12 mouse cellular contexts compared by ENCODE assay signal in the genomic region with DNA sequence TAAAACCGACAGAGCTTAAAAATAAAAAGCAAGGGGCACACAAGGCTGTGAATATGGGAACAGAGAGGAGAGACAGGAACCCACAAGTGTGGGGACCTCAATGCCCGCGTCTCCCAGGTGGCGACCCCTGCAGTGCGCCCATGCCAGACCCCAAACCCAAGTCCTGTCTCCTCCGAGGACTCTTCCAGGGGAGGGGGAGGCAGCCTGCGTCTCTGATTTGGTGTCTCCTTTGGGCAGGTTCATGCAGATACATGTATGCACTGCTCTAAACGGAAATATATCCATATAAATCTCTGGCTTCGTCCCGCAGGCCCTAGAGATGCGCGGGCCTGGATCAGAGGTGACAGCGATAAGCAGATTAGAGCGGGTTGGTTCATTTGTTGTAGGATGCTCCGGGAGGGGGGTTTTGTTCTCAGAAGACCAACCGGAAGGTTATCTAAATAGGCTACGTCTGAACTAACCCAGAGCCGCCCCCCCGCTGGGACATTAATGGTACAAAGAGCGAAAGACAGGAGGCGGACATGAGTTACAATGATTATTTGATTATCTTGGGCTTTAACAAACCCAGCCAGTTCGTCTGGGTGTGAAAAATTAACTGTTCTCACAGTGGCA.
DNase-seq lines count a peak whose midpoint lies in the region; ATAC-seq lines count a peak whose summit lies in the region.
"Had no signal": no experiment of that assay in that cellular context is flagged by ENCODE, and none has a peak within 500 bp of the region (broad histone marks: within the 10 kb centered on the region; RNA-seq: fewer than 3 reads in every experiment).

No protein-coding gene starts in this region.

- no peaks in the 10 kb centered on the region for H3K9me3 ChIP-seq in forebrain, embryonic 10.5 days
- H3K9me3 ChIP-seq in forebrain, embryonic 14.5 days (replicated peaks; ENCODE audit: control insufficient read depth, low read length) = no peaks in the 10 kb centered on the region
- H3K9me3 ChIP-seq in hindbrain, embryonic 14.5 days (ENCODE audit: control insufficient read depth, low read length) = no peaks in the 10 kb centered on the region
- H3K9me3 ChIP-seq in midbrain, embryonic 16.5 days (replicated peaks; ENCODE audit: control insufficient read depth, low read length, poor library complexity, severe bottlenecking) = no peaks in the 10 kb centered on the region

- DNase-seq in forebrain, embryonic 10.5 days (ENCODE audit: extremely low spot score, low spot score) = no peak
- no peak for DNase-seq in forebrain, embryonic 14.5 days (ENCODE audit: low spot score)
- peak; percentile 57 for DNase-seq in ZHBTc4 (ENCODE audit: low read depth, low spot score)
- no peak for DNase-seq in hindbrain, embryonic 14.5 days (ENCODE audit: low spot score)
- no peak for DNase-seq in c-Kit-positive CD71-positive TER-119-positive erythroid progenitor cells, embryonic 14.5 days (ENCODE audit: low spot score)
- DNase-seq in spleen, adult 18-20 months = no peak
- no peak for DNase-seq in thymus, postnatal 0 days (ENCODE audit: low spot score)
- DNase-seq: gastrocnemius, adult 2 months; heart, postnatal 14 days; liver; lung, postnatal 4 days had no signal

- H3K9ac ChIP-seq in forebrain, embryonic 14.5 days (ENCODE audit: low read length) = no peak overlapping the region
- H3K9ac ChIP-seq in hindbrain, embryonic 14.5 days = no peak overlapping the region
- no peak overlapping the region; the same call in 1 of the 2 replicates for H3K9ac ChIP-seq in midbrain, embryonic 16.5 days (ENCODE audit: low read depth, low read length)

- H3K36me3 ChIP-seq in forebrain, embryonic 10.5 days (replicated peaks) = no peaks in the 10 kb centered on the region
- no peaks in the 10 kb centered on the region for H3K36me3 ChIP-seq in forebrain, embryonic 14.5 days (ENCODE audit: control insufficient read depth, insufficient read depth, low read length)
- no peaks in the 10 kb centered on the region for H3K36me3 ChIP-seq in hindbrain, embryonic 14.5 days (replicated peaks; ENCODE audit: control insufficient read depth, insufficient read depth)
- H3K36me3 ChIP-seq in midbrain, embryonic 16.5 days (ENCODE audit: control insufficient read depth, insufficient read depth, low read length) = no peaks in the 10 kb centered on the region

- H3K4me2 ChIP-seq in forebrain, embryonic 14.5 days (ENCODE audit: low read length) = no peak overlapping the region
- 0 out of 2 replicates have a peak overlapping the region, but pooled peaks have one; percentile 5 for H3K4me2 ChIP-seq in hindbrain, embryonic 14.5 days (replicated peaks)
- peak overlapping the region; percentile 6; the same call in 1 of the 2 replicates for H3K4me2 ChIP-seq in midbrain, embryonic 16.5 days (ENCODE audit: low read length)

- no peak for ATAC-seq in forebrain, embryonic 14.5 days
- no peak for ATAC-seq in hindbrain, embryonic 14.5 days (ENCODE audit: low FRiP score)
- ATAC-seq in midbrain, embryonic 16.5 days = no peak

- 2% methylated on average over 22 of the region's 22 CpGs for WGBS in forebrain, embryonic 10.5 days
- 9% methylated on average over 21 of the region's 22 CpGs for WGBS in forebrain, embryonic 14.5 days
- 3% methylated on average over 22 of the region's 22 CpGs for WGBS in hindbrain, embryonic 14.5 days
- WGBS in midbrain, embryonic 16.5 days = 5% methylated on average over 22 of the region's 22 CpGs

- H3K4me3 ChIP-seq in forebrain, embryonic 10.5 days = peak overlapping the region; percentile 23; the same call in 1 of the 2 replicates
- no peak overlapping the region for H3K4me3 ChIP-seq in forebrain, embryonic 14.5 days (ENCODE audit: low read depth, low read length)
- H3K4me3 ChIP-seq in hindbrain, embryonic 14.5 days (replicated peaks; ENCODE audit: low read length) = no peak overlapping the region
- no peak overlapping the region for H3K4me3 ChIP-seq in midbrain, embryonic 16.5 days (ENCODE audit: low read depth, low read length)
- H3K4me3 ChIP-seq: gastrocnemius, adult 2 months had no signal

- peaks cover 50% of the 10 kb centered on the region for H3K4me1 ChIP-seq in forebrain, embryonic 10.5 days
- H3K4me1 ChIP-seq in forebrain, embryonic 14.5 days (ENCODE audit: control insufficient read depth, insufficient read depth, low read length) = peaks cover 7% of the 10 kb centered on the region; the same call in 1 of the 2 replicates
- H3K4me1 ChIP-seq in hindbrain, embryonic 14.5 days (replicated peaks; ENCODE audit: control insufficient read depth, insufficient read depth, low read length) = peaks cover 23% of the 10 kb centered on the region
- peaks cover 28% of the 10 kb centered on the region for H3K4me1 ChIP-seq in midbrain, embryonic 16.5 days (ENCODE audit: control insufficient read depth, insufficient read depth, low read length)

- peaks cover 85% of the 10 kb centered on the region for H3K27me3 ChIP-seq in forebrain, embryonic 10.5 days (ENCODE audit: poor library complexity, severe bottlenecking)
- H3K27me3 ChIP-seq in forebrain, embryonic 14.5 days (replicated peaks; ENCODE audit: control insufficient read depth, insufficient read depth, low read length) = peaks cover 12% of the 10 kb centered on the region; the same call in 1 of the 2 replicates
- no peaks in the 10 kb centered on the region; the same call in 1 of the 2 replicates for H3K27me3 ChIP-seq in hindbrain, embryonic 14.5 days (ENCODE audit: control insufficient read depth, insufficient read depth, low read length)
- 0 out of 2 replicates have a peak, but pooled peaks cover 5% of the 10 kb centered on the region for H3K27me3 ChIP-seq in midbrain, embryonic 16.5 days (ENCODE audit: control insufficient read depth, insufficient read depth, low read depth, low read length)

- H3K27ac ChIP-seq in forebrain, embryonic 10.5 days = peak overlapping the region; percentile 56; the same call in 1 of the 2 replicates
- no peak overlapping the region for H3K27ac ChIP-seq in forebrain, embryonic 14.5 days (ENCODE audit: low read depth, low read length)
- H3K27ac ChIP-seq in hindbrain, embryonic 14.5 days = peak overlapping the region; percentile 66
- peak overlapping the region; percentile 66 for H3K27ac ChIP-seq in midbrain, embryonic 16.5 days (ENCODE audit: low read length)
- H3K27ac ChIP-seq: gastrocnemius, adult 2 months had no signal
